Mouse (Mus musculus) MEL (cell line): Measurements from ENCODE around the gene Mdp1.

ENCODE experiments used
- CHD1 ChIP-seq: IDR thresholded peaks from 2 replicates; pipeline ENCODE4 v1.6.1; 2012; ENCODE audit warnings: low read depth, mild to moderate bottlenecking, inconsistent platforms, low read length, improper control_type of control experiment
- CTCF ChIP-seq, 3 experiments: IDR thresholded peaks in 2 of 3; conservative IDR thresholded peaks in 1 of 3; 2 replicates each; pipeline ENCODE4 v1.5.1; 2011 to 2012; ENCODE audit warnings: low read length in 3 of 3, low read depth in 2 of 3, mild to moderate bottlenecking in 2 of 3, improper control_type of control experiment in 1 of 3, inconsistent platforms in 1 of 3, mixed read lengths in 1 of 3, moderate library complexity in 1 of 3; ENCODE audit not compliant: control insufficient read depth in 1 of 3, insufficient read depth in 1 of 3, poor library complexity in 1 of 3, severe bottlenecking in 1 of 3

GRCm38 (mm10) chr14:55635523-55636007, 24.7 kb downstream of the Mdp1 start, which contains the start of gene Ipo4:
- no peak for TF ChIP-seq CTCF (IDR thresholded peaks at IDR 0.05 in 2 of 3, conservative IDR thresholded peaks at IDR 0.05 in 1 of 3; ENCODE audit: control insufficient read depth in 1 of 3, insufficient read depth in 1 of 3, low read depth in 2 of 3, low read length in 3 of 3, poor library complexity in 1 of 3, severe bottlenecking in 1 of 3)
- TF ChIP-seq CHD1 = no peak
